Comparison of ENCODE assay signal across 8 mouse cellular contexts in the genomic region with DNA sequence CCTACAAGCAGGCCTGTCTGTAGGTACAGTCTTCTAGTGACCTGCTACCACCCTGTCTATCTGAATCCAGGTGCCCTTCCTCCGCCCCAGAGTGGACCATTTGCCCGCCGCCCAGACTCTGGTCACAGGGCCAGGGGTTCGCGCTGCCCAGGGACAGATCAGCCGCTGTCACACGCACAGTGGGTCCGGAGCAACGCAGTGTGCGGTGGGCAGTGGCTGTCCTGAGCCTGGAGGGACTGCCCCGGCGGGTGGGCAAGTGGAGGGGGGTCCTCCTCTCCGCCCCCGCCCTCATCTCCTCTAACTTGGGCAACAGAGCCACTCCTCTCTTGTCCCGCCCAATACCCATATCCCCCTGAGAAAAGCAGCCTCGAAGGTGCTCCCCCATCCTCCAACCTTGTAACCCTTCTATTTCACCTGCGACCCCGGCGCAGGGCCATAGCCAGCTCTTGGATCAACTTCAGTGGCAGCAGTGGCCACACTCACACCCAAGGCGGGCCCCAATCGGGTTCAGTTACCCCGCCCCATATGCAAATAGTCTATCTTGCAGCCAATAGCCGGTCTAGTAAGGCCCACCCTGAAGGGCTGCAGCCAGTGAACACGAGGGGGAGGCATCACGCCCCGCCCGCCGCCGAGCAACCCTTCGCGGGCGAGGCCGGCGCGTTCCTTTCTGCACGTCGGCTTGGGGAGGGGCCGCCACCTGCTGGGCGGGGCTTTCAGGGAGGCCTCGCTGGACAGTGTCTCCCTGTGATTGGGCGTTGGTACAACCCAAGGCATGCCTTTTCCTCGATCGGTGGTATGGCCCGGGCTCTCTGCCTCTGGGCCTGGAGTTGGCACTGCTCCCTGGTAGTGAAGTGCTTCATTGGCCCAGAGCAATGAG. TPM values are rescaled to one million over a fixed set of nuclear protein-coding genes. Genes with fewer than 3 reads are reported as not detected.
DNase-seq lines count a peak whose midpoint lies in the region; ATAC-seq lines count a peak whose summit lies in the region.

No protein-coding gene starts in this region.

- peak; percentile 89 for ATAC-seq in inflammation-experienced regulatory T-cells, adult 6 months
- peak; percentile 95 for ATAC-seq in megakaryocyte-erythroid progenitor cell, adult 5-6 weeks (replicated peaks; ENCODE audit: low FRiP score, low TSS enrichment, poor library complexity, severe bottlenecking)

- DNase-seq in adipocyte (ENCODE audit: low spot score): peak; percentile 98
- DNase-seq in embryo, embryonic 10 days (ENCODE audit: low spot score): peak; percentile 99
- DNase-seq in gastrocnemius, postnatal 14 days: peak; percentile 97
- DNase-seq in left cerebral cortex, postnatal 10 days (ENCODE audit: extremely low spot score in 1 of 2, low spot score in 2 of 2): peak; percentile 91 to 98
- peak; percentile 92 for DNase-seq in right cerebral cortex, postnatal 25 days
- DNase-seq in urinary bladder, postnatal 4 days (ENCODE audit: low spot score in 2 of 2): peak; percentile 97 to 99

- intact Hi-C loops in gastrocnemius, postnatal 14 days (cut with DNase I; ENCODE audit: low total_unique reads): no loop called here
- intact Hi-C loops in left cerebral cortex, postnatal 10 days (cut with DNase I): no loop called here

RNA-seq across cellular contexts. Expression of a gene that starts 5.8 kb away (rescaled TPM):
- 1 to 10 TPM in 1 of 2 experiments, under 1 TPM in 1; 0.62 to 1.2 TPM for total RNA-seq in gastrocnemius, postnatal 14 days (2021)
- polyA plus RNA-seq in inflammation-experienced regulatory T-cells, adult 6 months (2017; shearing (Covaris generic)): 10 to 100 TPM in 2 of 3 experiments, 1 to 10 TPM in 1; 9.2 to 15.0 (median 13.7) TPM
- under 1 TPM; 0.58 to 0.69 TPM for total RNA-seq in left cerebral cortex, postnatal 10 days (2021)
- 3.1 and 6.4 TPM in 2 replicates for total RNA-seq in megakaryocyte-erythroid progenitor cell, adult 5-6 weeks (2014; fragmentation: Nextera tagmentation)
- 3.4 and 4.6 TPM in 2 replicates for total RNA-seq in megakaryocyte-erythroid progenitor cell, adult 5-6 weeks (2017)

RNA-seq across cellular contexts. Expression of a gene that starts 7.1 kb away (rescaled TPM):
- 10 to 100 TPM; 23.2 to 24.4 TPM for total RNA-seq in gastrocnemius, postnatal 14 days (2021)
- polyA plus RNA-seq in inflammation-experienced regulatory T-cells, adult 6 months (2017; shearing (Covaris generic)): 10 to 100 TPM; 40.5 to 51.6 (median 46.7) TPM
- total RNA-seq in left cerebral cortex, postnatal 10 days (2021): 10 to 100 TPM; 63.6 to 69.6 TPM
- 114 and 119 TPM in 2 replicates for total RNA-seq in megakaryocyte-erythroid progenitor cell, adult 5-6 weeks (2014; fragmentation: Nextera tagmentation)
- 53.9 and 79.3 TPM in 2 replicates for total RNA-seq in megakaryocyte-erythroid progenitor cell, adult 5-6 weeks (2017)

RNA-seq across cellular contexts. Expression of a gene that starts 7.6 kb away (rescaled TPM):
- total RNA-seq in gastrocnemius, postnatal 14 days (2021): not detected
- polyA plus RNA-seq in inflammation-experienced regulatory T-cells, adult 6 months (2017; shearing (Covaris generic)): 10 to 100 TPM in 1 of 3 experiments, 1 to 10 TPM in 2; 4.6 to 11.3 (median 8.5) TPM
- not detected for total RNA-seq in left cerebral cortex, postnatal 10 days (2021)
- total RNA-seq in megakaryocyte-erythroid progenitor cell, adult 5-6 weeks (2014; fragmentation: Nextera tagmentation): not detected in 2 replicates
- total RNA-seq in megakaryocyte-erythroid progenitor cell, adult 5-6 weeks (2017): not detected in 2 replicates

RNA-seq across cellular contexts. Expression of a gene that starts 27.5 kb away (rescaled TPM):
- total RNA-seq in gastrocnemius, postnatal 14 days (2021): 1 to 10 TPM; 2.2 to 2.4 TPM
- 1 to 10 TPM; 1.3 to 2.2 (median 1.7) TPM for polyA plus RNA-seq in inflammation-experienced regulatory T-cells, adult 6 months (2017; shearing (Covaris generic))
- total RNA-seq in left cerebral cortex, postnatal 10 days (2021): 1 to 10 TPM; 4.7 to 4.9 TPM
- total RNA-seq in megakaryocyte-erythroid progenitor cell, adult 5-6 weeks (2014; fragmentation: Nextera tagmentation): 4.3 and 6.1 TPM in 2 replicates
- 0.28 and 0.88 TPM in 2 replicates for total RNA-seq in megakaryocyte-erythroid progenitor cell, adult 5-6 weeks (2017)

RNA-seq across cellular contexts. Expression of a gene that starts 27.7 kb away (rescaled TPM):
- 100 to 1,000 TPM; 193 to 209 TPM for total RNA-seq in gastrocnemius, postnatal 14 days (2021)
- 1 to 10 TPM; 1.5 to 6.2 (median 4.6) TPM for polyA plus RNA-seq in inflammation-experienced regulatory T-cells, adult 6 months (2017; shearing (Covaris generic))
- total RNA-seq in left cerebral cortex, postnatal 10 days (2021): 100 to 1,000 TPM; 246 to 262 TPM
- 73.1 and 108 TPM in 2 replicates for total RNA-seq in megakaryocyte-erythroid progenitor cell, adult 5-6 weeks (2014; fragmentation: Nextera tagmentation)
- 30.1 and 48.6 TPM in 2 replicates for total RNA-seq in megakaryocyte-erythroid progenitor cell, adult 5-6 weeks (2017)

Comparison
In these comparisons a context has a peak if more than half of its experiments do, and no peak if none do; other contexts are left out.
1. Peak in every context shown above with its lines: DNase-seq and ATAC-seq.